Mouse (Mus musculus) left cerebral cortex, postnatal 4 days (tissue): ENCODE results near the gene Gm9970. TPM values are rescaled to one million over a fixed set of nuclear protein-coding genes. Genes with fewer than 3 reads are reported as not detected.

ENCODE experiments used
- DNase-seq: peaks from one replicate; pipeline ENCODE4 v3.0.0-alpha.2; 2022
- intact Hi-C: fragments of 180-260 bp; cut with DNase I; formaldehyde crosslinking; loops from one replicate; pipeline ENCODE4 v1.15.1; 2025
- total RNA-seq, 2 experiments: library from RNA; stranded (reverse); gene quantifications; 2 replicates each; pipeline ENCODE4 v1.2.3; 2021

Gm9970 gene
- total RNA-seq, 2 experiments from 2014 or later: not detected

DNA sequence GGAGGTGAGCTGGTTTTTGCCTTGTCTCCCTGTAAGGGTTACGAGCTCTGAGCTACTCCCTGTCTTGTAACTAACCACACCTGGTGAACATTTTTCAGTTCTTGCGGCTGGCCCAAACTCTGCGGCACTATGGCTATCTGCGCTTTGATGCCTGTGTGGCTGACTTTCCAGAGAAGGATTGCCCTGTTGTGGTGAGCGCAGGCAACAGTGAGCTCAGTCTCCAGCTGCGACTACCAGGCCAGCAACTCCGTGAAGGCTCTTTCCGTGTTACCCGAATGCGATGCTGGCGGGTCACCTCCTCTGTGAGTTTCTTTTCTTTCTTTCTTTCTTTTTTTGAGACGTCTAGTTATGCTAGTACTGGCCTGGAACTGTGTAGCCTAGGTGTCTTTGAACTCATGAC, 44.0 kb downstream of the Gm9970 start:
- DNase-seq: no peak
- intact Hi-C loops: no loop called here

DNA sequence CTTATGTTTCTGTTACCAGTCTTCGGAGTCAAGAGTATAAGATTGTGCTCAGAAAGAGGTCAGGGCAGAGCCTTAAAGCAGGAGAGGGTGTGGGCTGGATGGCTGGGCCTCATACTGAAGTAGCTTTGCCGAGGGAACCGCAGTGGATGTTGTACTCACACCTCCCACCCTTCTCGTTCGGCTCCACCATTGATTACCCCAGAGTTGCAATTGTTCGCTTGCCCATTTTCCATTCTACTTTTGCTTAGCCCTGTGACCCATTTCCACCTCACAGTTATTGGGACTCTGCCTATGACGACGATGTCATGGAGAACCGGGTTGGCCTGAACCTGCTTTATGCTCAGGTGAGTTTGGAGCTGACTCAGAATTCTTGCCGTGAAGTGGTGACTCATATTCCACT, 44.8 kb downstream of the Gm9970 start:
- no peak for DNase-seq
- intact Hi-C loops: no loop called here

DNA sequence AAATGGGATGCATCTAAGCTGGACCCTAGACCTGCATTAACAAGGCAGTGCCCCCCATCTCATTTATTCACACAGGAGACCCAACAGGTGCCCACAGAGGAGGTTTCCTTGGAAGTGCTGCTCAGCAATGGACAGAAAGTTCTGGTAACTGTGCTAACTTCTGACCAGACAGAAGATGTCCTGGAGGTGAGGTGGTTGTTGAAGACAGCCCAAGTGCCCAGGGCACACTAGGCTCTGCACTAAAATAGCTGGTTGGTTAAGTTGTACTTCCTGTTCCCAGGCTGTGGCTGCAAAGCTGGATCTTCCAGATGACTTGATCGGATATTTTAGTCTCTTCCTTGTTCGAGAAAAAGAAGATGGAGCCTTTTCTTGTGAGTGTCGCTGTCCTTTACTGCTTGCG, 45.4 kb downstream of the Gm9970 start:
- intact Hi-C loops: no loop called here
- no peak for DNase-seq

DNA sequence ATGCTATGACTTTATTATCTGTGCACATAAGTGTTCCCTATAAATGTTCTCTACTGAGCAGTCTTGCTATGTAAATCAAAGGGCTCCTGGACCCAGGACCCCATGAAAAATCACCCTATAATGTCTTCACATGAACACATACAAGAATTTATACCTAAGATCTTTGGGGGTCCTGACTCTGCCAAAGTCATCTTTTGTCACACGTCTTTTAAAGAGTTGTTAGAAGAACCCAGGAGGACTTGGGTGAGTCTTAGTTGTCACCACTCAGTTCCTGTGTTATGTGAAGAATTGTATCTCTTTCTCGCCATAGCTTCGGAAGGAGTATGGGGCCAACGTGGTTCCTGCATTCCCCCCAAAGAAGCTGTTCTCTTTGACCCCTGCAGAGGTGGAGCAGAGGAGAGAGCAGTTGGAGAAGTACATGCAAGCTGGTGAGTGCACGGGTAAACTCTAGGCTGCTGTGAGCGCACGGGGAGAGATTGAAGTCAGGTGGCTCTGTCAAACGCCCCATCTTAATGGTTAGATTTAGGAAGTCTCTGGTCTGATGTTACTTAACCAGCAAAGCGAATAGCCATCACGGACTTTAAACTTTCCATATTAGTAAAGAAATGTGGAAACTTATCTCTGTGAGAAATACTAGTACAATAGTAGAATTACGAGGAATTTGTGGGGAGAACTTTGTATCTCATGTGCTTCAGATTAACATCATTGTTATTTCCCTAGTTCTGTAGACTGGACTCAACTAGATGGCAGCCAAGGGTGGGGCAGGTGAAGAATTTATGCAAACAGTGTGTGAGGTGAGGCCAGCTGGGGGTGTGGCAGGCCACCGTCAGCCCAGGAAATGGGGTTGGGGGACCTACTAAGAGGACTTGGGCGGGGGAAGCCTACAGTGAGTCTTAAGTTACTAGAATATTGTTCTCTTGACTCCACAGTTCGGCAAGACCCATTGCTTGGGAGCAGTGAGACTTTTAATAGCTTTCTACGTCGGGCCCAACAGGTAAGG, 46.2 kb downstream of the Gm9970 start:
- no peak for DNase-seq
- intact Hi-C loops: no loop called here

DNA sequence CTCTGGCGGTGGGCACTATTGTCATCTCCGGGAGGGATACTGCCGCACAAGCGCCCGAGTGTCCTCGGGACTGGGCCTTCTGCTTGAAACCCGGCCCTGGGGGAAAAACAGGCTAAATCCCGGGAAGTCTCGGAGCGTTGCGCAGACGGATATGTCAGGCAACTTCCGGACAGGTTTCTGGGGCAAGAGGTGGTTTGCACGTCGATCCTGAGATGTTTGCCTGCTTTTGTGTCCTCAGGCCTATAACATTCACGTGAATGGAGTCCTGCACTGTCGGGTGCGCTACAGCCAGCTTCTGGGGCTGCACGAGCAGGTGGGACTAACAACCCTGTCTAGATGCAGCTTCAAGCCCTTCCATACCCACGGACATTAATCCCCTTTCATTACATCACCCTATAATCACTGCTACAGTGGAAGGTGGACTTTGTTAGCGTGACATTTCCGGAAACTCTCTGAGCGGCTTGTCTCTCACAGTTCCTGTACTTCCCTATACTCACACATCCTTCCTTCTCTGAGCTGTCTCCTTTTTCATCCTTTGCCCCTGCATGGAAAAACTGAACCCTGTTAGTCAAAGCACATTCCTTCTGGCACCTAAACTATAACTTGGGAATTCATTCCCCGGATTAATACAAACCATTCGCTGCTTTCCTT, 47.3 kb downstream of the Gm9970 start:
- intact Hi-C loops: no loop called here
- no peak for DNase-seq

DNA sequence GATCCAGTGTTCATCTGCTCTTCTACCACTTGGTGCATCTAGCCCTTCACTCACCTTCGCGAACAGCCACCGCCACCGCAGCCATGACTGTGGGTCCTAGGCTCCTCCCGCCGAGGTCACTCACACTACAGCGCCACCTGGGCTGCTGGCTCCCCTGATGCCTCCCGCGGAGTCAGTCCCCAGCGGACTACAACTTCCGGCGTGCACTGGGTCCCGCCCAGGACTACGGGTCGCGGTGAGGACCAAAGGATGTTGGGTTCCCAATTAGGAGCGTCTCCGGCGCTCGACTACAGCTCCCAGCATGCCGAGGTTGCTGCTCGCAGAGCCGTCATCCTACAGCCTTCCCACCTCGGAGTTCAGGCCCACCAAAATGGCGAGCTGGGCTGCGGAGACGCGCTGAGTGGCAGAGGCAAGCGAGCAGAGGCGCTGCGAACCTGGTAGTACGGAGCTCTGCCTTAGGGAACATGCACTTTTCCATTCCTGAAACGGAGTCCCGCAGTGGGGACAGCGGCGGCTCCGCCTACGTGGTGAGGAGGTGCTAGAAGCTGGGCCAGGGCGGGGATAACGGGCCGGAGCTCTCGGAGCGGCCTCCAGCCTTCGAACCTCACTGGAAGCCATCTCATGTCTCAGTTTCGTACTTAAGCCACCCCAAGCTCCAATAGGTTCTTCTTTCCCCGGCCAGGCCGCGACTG, 47.9 kb downstream of the Gm9970 start, which contains the start of the genes Snx17 and Eif2b4:
TSS of gene Snx17 (plus strand) at position 289 of the 692 bp plus-strand sequence.
TSS of gene Eif2b4 (minus strand) at position 492 of the 692 bp plus-strand sequence.
- intact Hi-C loops: no loop called here
- peak; percentile 98 for DNase-seq

DNA sequence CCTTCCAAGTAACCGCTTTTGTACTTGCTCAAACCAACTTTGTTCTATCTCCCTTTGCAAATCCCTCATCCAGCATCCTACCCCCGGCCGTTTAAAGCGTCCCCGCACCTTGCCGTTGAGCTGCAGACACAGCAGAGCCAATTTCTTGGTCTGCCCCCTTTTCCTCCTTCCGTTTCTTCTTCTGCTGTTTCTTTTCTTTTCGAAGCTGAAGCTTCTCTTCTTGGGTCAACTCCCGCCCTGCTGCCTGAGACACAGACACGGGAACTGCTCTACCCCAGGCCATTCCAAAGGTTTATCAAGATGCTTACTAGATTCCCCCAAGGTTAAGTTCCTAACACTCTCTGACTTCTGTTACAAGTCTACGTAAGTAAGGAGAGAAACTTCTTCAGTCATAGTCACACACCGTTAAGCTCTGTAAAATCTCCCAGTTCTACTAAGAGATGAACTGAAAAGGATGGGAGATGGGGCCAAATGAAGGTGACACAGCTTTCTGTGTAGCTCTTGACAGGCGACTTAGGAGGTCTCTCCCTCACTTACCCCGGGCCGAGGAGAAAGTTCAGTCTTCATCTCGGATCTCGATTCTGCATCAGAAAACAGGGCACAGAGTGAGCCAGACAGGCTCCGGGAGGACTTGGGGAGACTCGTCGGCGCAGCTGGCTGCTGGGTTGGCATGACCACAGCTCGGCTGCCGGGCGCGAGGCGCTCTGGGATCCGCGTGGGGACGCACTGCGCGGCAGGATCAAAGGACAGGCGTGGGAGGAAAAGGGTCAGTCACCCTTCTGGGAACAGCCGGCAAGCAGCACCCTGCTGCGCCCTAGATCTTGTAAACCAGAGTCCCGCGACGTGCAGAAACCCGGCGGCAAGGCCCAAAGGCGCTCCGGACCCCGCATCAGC, 48.7 kb downstream of the Gm9970 start:
- intact Hi-C loops: no loop called here

More for the DNA sequence above, 48.7 kb downstream of the Gm9970 start:
- DNase-seq: no peak

Other genes starting within 250 kb of the Gm9970 start
- 10 to 100 TPM; 59.2 to 66.2 TPM for gene Atraid, start 192.9 kb downstream of the Gm9970 start, total RNA-seq
- 10 to 100 TPM; 17.6 to 23.5 TPM for gene Slc5a6, start 192.3 kb downstream of the Gm9970 start, total RNA-seq
- gene Cad, start 186.5 kb downstream of the Gm9970 start, total RNA-seq: 10 to 100 TPM; 34.1 to 37.6 TPM
- not detected for gene Dnajc5g, start 134.9 kb downstream of the Gm9970 start, total RNA-seq
- 10 to 100 TPM; 11.9 to 14.1 TPM for gene Slc30a3, start 133.0 kb downstream of the Gm9970 start, total RNA-seq
- not detected for gene Trim54, start 124.5 kb downstream of the Gm9970 start, total RNA-seq
- not detected for gene Ucn, start 102.4 kb downstream of the Gm9970 start, total RNA-seq
- 10 to 100 TPM; 25.1 to 31.4 TPM for gene Mpv17, start 87.0 kb downstream of the Gm9970 start, total RNA-seq
- 1 to 10 TPM; 2.7 to 4.4 TPM for gene Gm29609, start 61.3 kb downstream of the Gm9970 start, total RNA-seq
- gene Gtf3c2, start 61.1 kb downstream of the Gm9970 start, total RNA-seq: 10 to 100 TPM; 68.9 to 74.0 TPM
- gene Snx17, start 48.0 kb downstream of the Gm9970 start, total RNA-seq: 10 to 100 TPM; 66.7 to 72.1 TPM
- gene Eif2b4, start 47.8 kb downstream of the Gm9970 start, total RNA-seq: 10 to 100 TPM; 45.8 to 48.3 TPM
- gene Zfp513, start 38.9 kb downstream of the Gm9970 start, total RNA-seq: 10 to 100 TPM; 27.6 to 30.1 TPM
- gene Ppm1g, start 20.5 kb downstream of the Gm9970 start, total RNA-seq: 100 to 1,000 TPM; 144 to 146 TPM
- 10 to 100 TPM; 91.8 to 94.3 TPM for gene Nrbp1, start 368 bp downstream of the Gm9970 start, total RNA-seq
- 1 to 10 TPM; 2.2 to 3.1 TPM for gene Krtcap3, start 10.5 kb upstream of the Gm9970 start, total RNA-seq
- gene Ift172, start 49.9 kb upstream of the Gm9970 start, total RNA-seq: 10 to 100 TPM; 65.9 to 69.3 TPM
- 100 to 1,000 TPM; 170 to 172 TPM for gene Fndc4, start 54.8 kb upstream of the Gm9970 start, total RNA-seq
- under 1 TPM in 1 of 2 experiments, not detected in 1; 0.52 TPM for gene Gckr, start 56.2 kb upstream of the Gm9970 start, total RNA-seq
- gene Zfp512, start 211.2 kb upstream of the Gm9970 start, total RNA-seq: 10 to 100 TPM; 92.5 to 93.8 TPM
- gene 4930548H24Rik, start 244.5 kb upstream of the Gm9970 start, total RNA-seq: under 1 TPM; 0.54 TPM